Mouse (Mus musculus) midbrain, embryonic 10.5 days (tissue): ENCODE measurements around the gene AI597479. TPM values are rescaled to one million over a fixed set of nuclear protein-coding genes. Genes with fewer than 3 reads are reported as not detected.

ENCODE experiments used
- DNase-seq: peaks from one replicate; pipeline ENCODE4 v3.0.0-alpha.2; 2017; ENCODE audit warnings: low spot score
- H3K27ac ChIP-seq: fragments of 300-500 bp; sonication (generic); replicated peaks from 2 replicates; pipeline ENCODE4 v1.5.1; 2016; ENCODE audit warnings: mild to moderate bottlenecking
- H3K27me3 ChIP-seq: fragments of 300-500 bp; sonication (generic); 2 replicates; pipeline ENCODE4 v1.6.1; 2016; ENCODE audit warnings: low read depth, mild to moderate bottlenecking; ENCODE audit not compliant: poor library complexity, severe bottlenecking
- H3K36me3 ChIP-seq: fragments of 300-500 bp; sonication (generic); 2 replicates; pipeline ENCODE4 v1.6.1; 2016; ENCODE audit warnings: mild to moderate bottlenecking, moderate library complexity
- H3K4me1 ChIP-seq: fragments of 300-500 bp; sonication (generic); 2 replicates; pipeline ENCODE4 v1.6.1; 2016
- H3K4me3 ChIP-seq: fragments of 300-500 bp; sonication (generic); 2 replicates; pipeline ENCODE4 v1.5.1; 2016; ENCODE audit warnings: mild to moderate bottlenecking, moderate library complexity
- H3K9me3 ChIP-seq: fragments of 300-500 bp; sonication (generic); replicated peaks from 2 replicates; pipeline ENCODE4 v1.6.1; 2016; ENCODE audit warnings: mild to moderate bottlenecking
- WGBS: fragments of 180-500 bp; shearing (Covaris S2); methylation state at CpG from one replicate; pipeline ENCODE4 v1.1.7; 2016; 5-methylcytosine and 5-hydroxymethylcytosine counted together
- polyA plus RNA-seq: library from polyadenylated mRNA; unstranded; fragments of >200 nt; fragmentation: Nextera tagmentation; extraction: Ambion mirVana; gene quantifications from 2 replicates; pipeline ENCODE4 v1.2.1, GENCODE M21; 2016

Gene AI597479
- polyA plus RNA-seq, 1 experiment from 2014 or later = 41.3 TPM

- H3K27me3 ChIP-seq = no peaks in the 10 kb centered on the region
- H3K36me3 ChIP-seq = no peaks in the 10 kb centered on the region
- 87% methylated on average over 3 of the region's 3 CpGs for WGBS
- no peaks in the 10 kb centered on the region for H3K9me3 ChIP-seq
- no peak for DNase-seq
- H3K4me3 ChIP-seq = no peak overlapping the region
- H3K27ac ChIP-seq = no peak overlapping the region
- no peaks in the 10 kb centered on the region for H3K4me1 ChIP-seq
Measured at GRCm38 (mm10) chr1:43150225-43150624, 51.7 kb downstream of the AI597479 start.

DNA sequence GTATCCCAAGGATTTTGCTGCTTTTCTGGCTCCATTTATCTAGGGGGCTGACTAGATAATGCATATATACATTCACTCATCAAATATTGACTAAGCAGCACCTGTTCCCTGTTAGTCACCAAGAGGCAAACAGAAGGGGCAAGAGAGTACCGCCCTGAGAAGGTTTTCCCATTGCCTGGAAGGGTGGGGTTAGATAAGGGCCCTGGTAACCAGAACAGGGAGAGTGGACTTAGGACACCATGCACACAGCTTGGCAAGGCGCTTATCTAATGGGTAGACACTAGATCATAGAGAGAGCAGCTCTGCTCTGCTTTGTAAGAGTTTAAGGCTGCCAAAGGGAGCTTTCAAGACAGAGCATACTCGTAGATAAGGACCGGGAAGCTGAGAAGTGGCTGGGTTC lies 54.1 kb downstream of the AI597479 start:
- Histone ChIP-seq H3K36me3 (no peaks in the 10 kb centered on the region), H3K27me3 (no peaks in the 10 kb centered on the region), H3K4me3 (no peak overlapping the region), H3K27ac (no peak overlapping the region), H3K9me3 (no peaks in the 10 kb centered on the region), H3K4me1 (no peaks in the 10 kb centered on the region)
- DNase-seq = no peak
- WGBS = 87% methylated on average over 4 of the region's 4 CpGs

GRCm38 (mm10) chr1:43153538-43153937 lies 55.0 kb downstream of the AI597479 start:
- Histone ChIP-seq H3K4me1 (no peaks in the 10 kb centered on the region), H3K27me3 (no peaks in the 10 kb centered on the region), H3K27ac (no peak overlapping the region), H3K36me3 (no peaks in the 10 kb centered on the region), H3K9me3 (no peaks in the 10 kb centered on the region), H3K4me3 (no peak overlapping the region)
- WGBS = 78% methylated on average over 5 of the region's 5 CpGs
- no peak for DNase-seq

- H3K27me3 ChIP-seq = no peaks in the 10 kb centered on the region
- H3K36me3 ChIP-seq = no peaks in the 10 kb centered on the region
- no peaks in the 10 kb centered on the region for H3K9me3 ChIP-seq
- H3K4me1 ChIP-seq = no peaks in the 10 kb centered on the region
- H3K27ac ChIP-seq = no peak overlapping the region
- WGBS = 89% methylated on average over 2 of the region's 2 CpGs
- H3K4me3 ChIP-seq = no peak overlapping the region
- DNase-seq = no peak
Measured at GRCm38 (mm10) chr1:43154491-43154890, 56.0 kb downstream of the AI597479 start.

DNA sequence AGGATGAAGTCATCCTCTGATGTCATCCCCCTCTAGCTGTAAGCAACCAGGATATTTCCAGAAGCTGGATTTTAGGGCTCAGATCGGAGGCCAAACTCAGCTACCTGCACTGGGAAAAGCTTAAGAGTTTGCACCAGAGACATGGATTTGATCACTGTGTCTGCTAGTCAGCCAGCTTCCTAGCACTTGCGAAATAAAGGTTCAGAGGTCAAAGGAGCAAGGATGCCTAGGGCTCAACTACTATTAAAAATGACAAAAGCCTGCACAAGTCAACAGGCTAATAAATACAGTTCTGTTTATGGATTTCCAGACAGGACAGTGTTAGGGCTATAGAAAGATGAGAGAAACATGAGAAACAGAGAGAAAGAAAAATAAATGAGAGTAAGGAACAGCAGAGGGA lies 59.4 kb downstream of the AI597479 start:
- DNase-seq = no peak
- Histone ChIP-seq H3K4me1 (peaks cover 4% of the 10 kb centered on the region), H3K27me3 (peaks cover 11% of the 10 kb centered on the region), H3K4me3 (no peak overlapping the region), H3K27ac (no peak overlapping the region), H3K9me3 (no peaks in the 10 kb centered on the region), H3K36me3 (no peaks in the 10 kb centered on the region)
- 91% methylated on average over 2 of the region's 2 CpGs for WGBS

GRCm38 (mm10) chr1:43159429-43159828 lies 60.9 kb downstream of the AI597479 start:
- Histone ChIP-seq H3K4me1 (peaks cover 16% of the 10 kb centered on the region), H3K4me3 (no peak overlapping the region), H3K27ac (no peak overlapping the region), H3K36me3 (no peaks in the 10 kb centered on the region), H3K9me3 (no peaks in the 10 kb centered on the region; the same call in 1 of the 2 replicates), H3K27me3 (peaks cover 25% of the 10 kb centered on the region)
- no peak for DNase-seq
- 78% methylated on average over 4 of the region's 4 CpGs for WGBS

- Histone ChIP-seq H3K9me3 (peaks cover 3% of the 10 kb centered on the region; the same call in 1 of the 2 replicates), H3K27me3 (peaks cover 32% of the 10 kb centered on the region), H3K4me3 (no peak overlapping the region), H3K36me3 (no peaks in the 10 kb centered on the region), H3K27ac (no peak overlapping the region), H3K4me1 (peaks cover 16% of the 10 kb centered on the region)
- DNase-seq = no peak
- 91% methylated on average over 3 of the region's 3 CpGs for WGBS
Measured at GRCm38 (mm10) chr1:43162394-43162793, 63.9 kb downstream of the AI597479 start.

- 4% methylated on average over 6 of the region's 6 CpGs for WGBS
- Histone ChIP-seq H3K4me1 (peaks cover 16% of the 10 kb centered on the region), H3K27me3 (peaks cover 32% of the 10 kb centered on the region), H3K4me3 (peak overlapping the region; percentile 69), H3K27ac (peak overlapping the region; percentile 85), H3K36me3 (no peaks in the 10 kb centered on the region), H3K9me3 (peaks cover 3% of the 10 kb centered on the region; the same call in 1 of the 2 replicates)
- no peak for DNase-seq
Measured at GRCm38 (mm10) chr1:43163084-43163466, 64.6 kb downstream of the AI597479 start.

- DNase-seq = peak; percentile 71
- 5% methylated on average over 61 of the region's 61 CpGs for WGBS
Measured at GRCm38 (mm10) chr1:43163467-43164418, 65.2 kb downstream of the AI597479 start.

DNA sequence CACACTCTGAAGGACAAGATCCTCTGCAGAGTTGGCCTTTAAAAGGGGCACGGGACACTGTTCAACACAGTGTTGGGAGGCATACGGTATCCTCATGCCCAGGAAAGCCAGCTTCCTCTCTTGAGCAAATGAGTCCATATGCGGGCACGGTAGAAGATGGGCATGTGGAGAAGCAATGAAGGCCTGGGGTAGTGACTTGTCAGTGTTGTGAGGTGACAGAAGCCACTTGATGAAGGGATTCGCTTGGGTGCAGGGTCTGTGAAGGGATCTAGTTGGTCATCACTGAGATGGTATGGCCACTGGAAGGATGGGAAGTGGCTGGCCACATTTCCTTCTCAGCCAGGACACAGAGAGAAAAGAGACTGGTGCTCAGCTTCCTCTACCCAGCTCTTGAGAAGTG lies 66.1 kb downstream of the AI597479 start:
- DNase-seq = no peak
- peaks cover 16% of the 10 kb centered on the region for H3K4me1 ChIP-seq
- WGBS = 94% methylated on average over 5 of the region's 5 CpGs
- H3K27me3 ChIP-seq = peaks cover 32% of the 10 kb centered on the region
- peaks cover 3% of the 10 kb centered on the region; the same call in 1 of the 2 replicates for H3K9me3 ChIP-seq
- no peaks in the 10 kb centered on the region for H3K36me3 ChIP-seq
- H3K27ac ChIP-seq = no peak overlapping the region
- H3K4me3 ChIP-seq = no peak overlapping the region

More at GRCm38 (mm10) chr1:43163467-43164418, 65.2 kb downstream of the AI597479 start:
- Histone ChIP-seq H3K4me3 (peak overlapping the region; percentile 69), H3K36me3 (no peaks in the 10 kb centered on the region), H3K27ac (peak overlapping the region; percentile 85), H3K4me1 (peaks cover 16% of the 10 kb centered on the region), H3K9me3 (peaks cover 3% of the 10 kb centered on the region; the same call in 1 of the 2 replicates), H3K27me3 (peaks cover 32% of the 10 kb centered on the region)

Other genes starting within 250 kb of the AI597479 start
- 56.2 and 58.7 TPM in 2 replicates for gene Mrps9, start 247.5 kb upstream of the AI597479 start, polyA plus RNA-seq
- 14.1 and 17.6 TPM in 2 replicates for gene Gpr45, start 145.8 kb upstream of the AI597479 start, polyA plus RNA-seq
- 13.5 and 14.8 TPM in 2 replicates for gene Tgfbrap1, start 73 bp upstream of the AI597479 start, polyA plus RNA-seq
- 6.8 and 7.1 TPM in 2 replicates for gene Fhl2, start 98.3 kb downstream of the AI597479 start, polyA plus RNA-seq